Mouse (Mus musculus) gonadal fat pad, adult 2 months (tissue): ENCODE measurements around the gene 4933415A04Rik. TPM values are rescaled to one million over a fixed set of nuclear protein-coding genes. Genes with fewer than 3 reads are reported as not detected.
A peak's percentile ranks its signal among the peaks of the same experiment; 100 is the strongest.

ENCODE experiments used
- DNase-seq: peaks from one replicate; pipeline ENCODE4 v3.0.0-alpha.2; 2012; ENCODE audit warnings: low read depth
- polyA plus RNA-seq: library from polyadenylated mRNA; depleted of rRNA; stranded (reverse); fragments of >200 nt; gene quantifications from 2 replicates; pipeline ENCODE4 v1.2.3, GENCODE M21; 2012

The 4933415A04Rik gene
- polyA plus RNA-seq, 1 experiment: 0.38 TPM

DNA sequence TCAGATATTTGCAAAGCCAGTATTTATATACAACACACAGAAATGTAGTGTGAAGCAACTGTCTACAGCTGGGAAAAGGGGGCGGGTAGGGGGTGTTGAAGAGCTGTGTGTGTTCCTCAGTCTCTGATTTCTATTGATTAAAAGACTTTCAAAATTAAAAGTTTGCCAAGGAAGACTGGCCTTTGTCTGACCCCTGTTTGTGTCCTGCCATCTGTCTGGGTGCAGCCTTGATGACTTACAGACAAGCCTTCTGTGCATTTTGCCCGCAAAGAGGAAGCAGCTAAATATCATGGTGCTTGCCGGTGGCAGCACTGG lies 11.8 kb upstream of the 4933415A04Rik start:
- no peak for DNase-seq

DNA sequence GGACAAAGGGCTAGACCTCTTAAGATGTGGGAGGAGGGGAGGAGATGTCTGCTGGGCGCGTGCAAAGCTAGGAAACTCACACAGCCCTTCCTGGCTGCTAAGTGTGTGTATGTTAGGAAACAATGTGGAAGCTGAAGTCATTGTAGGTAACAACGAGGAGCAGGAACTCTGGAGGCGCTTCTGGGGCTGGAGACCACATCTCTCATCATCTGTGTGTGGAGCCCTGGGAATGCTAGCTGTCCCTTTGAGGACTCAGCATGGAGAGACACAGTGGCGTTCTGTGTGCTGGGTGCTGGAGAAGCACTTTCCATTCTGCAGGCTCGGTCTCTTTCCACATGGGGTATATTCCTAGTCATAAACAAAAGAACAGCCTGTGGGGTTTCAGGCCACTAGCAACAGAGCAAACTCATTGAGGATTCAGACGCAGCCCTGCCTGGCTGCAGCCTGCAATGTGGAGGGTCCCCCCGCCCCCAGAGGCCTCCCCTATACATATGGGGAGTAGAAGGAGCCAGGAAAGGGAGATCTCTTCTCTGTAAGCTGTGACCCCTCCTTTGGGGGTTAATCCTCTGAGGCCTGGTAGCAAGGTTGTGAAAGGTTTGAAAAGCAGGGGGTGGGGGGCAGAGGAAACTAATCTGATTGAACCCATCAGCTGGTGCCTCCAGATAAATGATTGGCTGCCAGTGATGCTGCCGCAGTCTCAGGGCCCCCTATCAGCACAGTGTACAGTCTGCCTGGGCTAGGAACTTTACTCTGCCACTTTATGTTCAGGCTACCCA lies 11.3 kb upstream of the 4933415A04Rik start:
- DNase-seq: no peak

DNA sequence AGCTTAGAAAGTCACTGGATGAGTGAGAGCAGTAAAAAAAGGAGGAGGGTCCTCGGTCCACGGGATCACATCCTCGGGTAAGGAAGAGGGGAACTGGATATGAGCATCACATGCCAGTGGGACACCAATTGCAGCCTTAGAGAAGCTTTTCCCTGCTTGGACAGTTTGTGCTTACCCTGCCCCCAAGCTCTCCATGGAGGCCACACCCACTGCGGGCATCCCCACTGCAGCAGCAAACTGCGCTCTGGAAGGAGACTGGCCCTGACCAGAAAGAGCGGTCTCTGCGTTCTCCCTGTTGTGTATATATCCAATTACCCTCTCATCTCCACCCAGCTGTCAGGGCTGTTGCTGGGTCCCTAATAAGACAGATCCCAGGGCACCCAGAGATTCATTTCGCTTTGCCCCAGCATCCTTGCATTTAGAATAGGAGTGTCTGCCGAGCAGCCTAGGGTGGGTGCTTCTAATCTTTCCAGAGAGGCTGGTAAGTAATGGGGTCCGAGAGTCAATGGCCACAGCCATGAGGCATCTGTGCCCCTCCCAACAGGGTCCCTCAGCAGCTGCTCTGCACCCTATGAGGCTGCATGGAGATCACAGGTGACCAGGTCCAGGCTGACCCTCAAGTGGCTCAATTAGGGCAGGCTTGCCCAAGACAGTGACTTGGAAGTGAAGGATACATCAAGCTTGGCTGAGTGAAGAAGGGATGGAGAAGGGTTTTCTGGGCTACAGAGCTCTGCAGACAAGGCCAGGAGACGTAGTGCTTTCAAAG lies 8.9 kb upstream of the 4933415A04Rik start:
- DNase-seq: no peak

DNA sequence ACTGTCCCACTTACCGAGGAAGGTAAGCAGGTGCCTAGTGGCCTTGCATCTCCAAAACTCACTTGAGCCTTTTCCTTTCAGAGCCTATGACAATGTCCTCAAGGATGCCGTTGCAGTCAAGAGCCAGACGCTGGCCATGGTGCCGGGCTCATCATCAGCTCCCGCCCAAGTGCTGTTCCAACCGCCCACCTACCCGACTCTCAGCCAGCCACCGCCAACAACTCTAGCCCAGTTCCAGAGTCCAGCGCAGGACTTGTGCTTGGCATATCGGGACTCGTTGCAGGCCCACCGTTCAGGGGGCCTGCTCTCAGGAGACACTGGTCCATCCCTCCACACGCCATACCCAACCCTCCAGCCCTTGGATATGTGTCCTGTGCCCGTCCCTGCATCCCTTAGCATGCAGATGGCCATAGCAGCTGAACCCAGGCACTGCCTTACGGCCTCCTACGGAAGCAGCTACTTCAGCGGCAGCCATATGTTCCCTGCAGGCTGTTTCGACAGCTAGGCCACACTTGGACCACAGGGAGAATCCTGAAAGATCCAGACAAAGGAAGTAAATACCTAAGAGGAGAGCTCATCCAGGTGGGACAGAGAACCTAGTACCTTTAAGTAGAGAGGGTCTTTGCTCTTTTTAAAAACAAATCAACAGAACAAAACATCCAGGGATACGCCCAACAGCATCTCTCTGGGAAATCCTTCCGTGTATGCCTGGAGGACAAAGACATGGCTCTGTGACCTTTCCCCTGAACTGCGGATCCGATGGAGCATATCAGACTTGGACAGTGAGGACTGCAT lies 1.4 kb upstream of the 4933415A04Rik start:
- DNase-seq: no peak

DNA sequence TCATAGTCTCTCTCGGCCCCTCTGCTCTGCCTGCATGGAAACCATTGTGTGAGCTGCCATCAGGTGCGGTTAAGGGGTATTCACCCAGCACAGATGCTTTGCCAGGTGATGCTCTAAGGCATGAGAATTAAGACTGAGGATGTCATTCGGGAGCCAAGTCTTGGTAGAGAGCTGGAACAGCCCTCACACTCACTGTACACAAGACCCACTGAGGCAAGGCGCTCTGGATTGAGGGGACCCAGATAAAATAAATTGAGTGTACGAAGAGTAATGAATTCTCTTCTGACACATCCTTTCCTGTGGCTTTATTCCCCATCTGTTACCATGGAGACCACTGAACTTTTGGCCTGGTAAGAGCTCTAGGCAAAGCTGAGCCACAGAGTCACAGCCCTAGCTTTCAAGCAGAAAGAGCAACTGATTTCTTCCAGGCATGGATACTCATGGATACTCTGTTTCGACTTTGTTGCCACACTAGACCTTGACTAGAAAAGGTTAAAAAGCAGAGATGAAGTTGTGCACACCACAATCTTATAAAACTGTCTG lies 2.8 kb downstream of the 4933415A04Rik start:
- no peak for DNase-seq

DNA sequence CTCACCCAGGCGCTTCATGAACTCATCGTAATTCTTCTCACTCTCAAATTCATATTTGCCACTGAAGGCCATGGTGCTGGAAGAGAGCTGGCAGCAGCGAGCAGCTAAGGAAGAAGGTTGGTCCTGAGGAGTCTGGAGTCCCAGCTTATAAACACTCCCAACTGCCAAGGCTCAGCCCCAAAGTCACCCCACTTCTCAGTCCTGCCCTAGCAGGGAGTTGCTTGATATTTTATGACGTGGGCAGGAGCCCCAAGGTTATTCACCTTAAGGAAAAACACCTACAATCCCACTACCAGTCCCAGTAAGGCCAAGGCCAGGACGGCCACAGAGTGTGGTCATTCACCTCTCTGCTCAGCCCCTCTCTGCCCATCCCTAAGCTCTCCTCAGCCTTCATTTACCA lies 14.6 kb downstream of the 4933415A04Rik start, which contains the start of gene Fabp6:
Gene Fabp6, minus strand, starts transcription at position 101 of the 400 bp plus-strand sequence.
- DNase-seq: no peak

DNA sequence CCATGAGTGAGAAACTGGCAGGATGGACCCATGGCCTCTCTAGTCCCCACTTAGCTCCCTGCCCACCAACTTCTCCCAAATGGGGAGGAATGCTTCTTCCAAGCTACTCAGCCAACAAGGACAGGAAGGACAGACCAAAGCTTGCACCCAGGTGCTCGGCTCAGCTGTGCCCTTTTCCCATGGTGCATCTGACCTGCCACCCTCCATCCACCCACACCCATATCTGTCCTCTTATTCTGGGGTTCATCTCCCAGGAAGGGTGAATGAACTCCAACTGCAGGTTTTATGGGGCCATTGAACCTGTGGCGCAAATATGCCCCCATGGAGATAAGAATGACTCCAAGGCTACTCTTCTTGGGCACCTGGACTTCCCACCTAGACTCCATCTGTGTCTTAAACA lies 17.4 kb downstream of the 4933415A04Rik start:
- DNase-seq: no peak

DNA sequence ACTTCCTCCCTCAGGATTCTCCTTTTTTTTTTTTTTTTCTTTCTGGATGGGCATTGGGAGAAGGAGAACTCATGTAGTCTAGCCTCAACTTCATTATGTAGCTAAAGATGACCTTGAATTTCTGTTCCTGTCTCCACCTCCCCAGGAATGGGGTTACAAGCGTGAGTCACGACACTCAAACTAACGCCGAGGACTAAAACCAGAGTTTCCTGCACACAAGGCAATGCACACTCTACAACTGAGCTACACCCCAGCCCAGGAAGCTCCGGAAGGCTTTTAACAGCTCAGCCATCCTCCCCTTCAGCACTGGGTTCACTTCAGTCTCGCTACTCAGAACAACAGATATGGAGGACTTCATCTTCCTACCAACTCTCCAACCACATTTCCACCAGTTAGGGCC lies 18.1 kb downstream of the 4933415A04Rik start:
- DNase-seq: no peak

DNA sequence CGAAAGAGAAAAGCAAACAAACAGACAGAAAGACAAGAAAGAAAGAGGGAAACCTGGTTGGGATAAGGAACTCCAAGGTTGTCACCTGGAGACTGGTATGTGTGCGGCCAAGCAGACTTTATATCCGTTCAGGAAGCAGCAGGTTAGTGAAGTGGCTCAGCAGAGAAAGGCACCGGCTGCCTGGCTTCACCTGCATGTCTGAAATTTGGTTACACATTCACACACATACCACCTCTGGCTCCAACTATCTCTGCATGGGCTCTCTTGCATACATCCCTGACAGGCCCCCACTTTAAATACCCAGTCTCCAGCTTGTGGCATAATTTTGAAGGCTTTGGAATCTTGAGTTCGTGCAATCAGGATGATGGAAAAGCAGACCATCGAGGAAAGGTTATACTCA lies 19.0 kb downstream of the 4933415A04Rik start:
- DNase-seq: no peak

DNA sequence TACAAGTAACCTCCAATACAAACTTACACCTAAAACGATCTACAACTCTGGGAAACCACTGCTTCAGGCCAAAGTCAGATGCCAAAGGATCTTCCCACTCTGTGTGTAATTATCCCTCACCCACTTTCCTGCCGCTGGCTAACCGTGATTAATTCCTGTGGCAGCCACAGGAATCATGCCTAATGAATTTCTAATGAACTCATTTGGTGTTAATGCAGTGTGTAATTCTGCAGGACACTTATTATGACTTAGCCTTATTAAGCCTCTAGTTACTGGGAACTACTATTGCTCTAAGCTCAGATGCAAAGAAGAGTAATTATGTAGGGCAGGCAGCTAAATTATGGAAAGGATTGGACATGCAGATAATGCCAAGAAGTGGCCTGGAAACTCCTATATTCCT lies 21.6 kb downstream of the 4933415A04Rik start:
- peak; percentile 47 for DNase-seq

DNA sequence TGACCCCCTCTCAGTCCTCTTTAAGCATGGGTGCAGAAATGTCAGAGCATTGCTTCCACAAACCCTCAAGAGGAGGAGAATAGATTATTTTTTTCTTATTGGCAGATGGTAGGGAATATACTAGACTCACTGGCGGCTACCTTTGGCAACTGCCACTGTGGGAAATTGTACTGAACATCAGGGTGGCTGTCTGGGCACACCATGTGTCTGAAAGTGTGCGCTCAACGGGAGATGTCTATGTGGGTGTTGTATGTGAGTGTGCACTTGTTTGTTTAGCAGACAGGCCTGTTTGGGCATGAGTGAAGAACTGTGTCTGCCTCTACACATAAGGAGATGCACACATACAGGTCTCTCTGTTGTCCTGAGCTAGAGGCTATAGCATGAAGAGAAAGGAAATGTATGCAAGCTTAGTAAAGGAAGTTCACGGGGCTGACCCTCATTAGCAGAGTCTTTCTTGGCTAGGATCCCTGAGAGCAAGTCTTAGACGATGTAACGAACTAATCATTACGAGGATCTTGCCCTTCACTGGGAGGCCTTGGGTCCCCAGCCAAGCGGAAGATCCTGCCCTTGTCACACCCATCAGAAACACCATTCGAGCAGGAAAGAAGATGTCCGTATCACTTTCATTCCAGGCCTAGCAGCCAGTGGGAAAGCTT lies 23.3 kb downstream of the 4933415A04Rik start:
- DNase-seq: no peak

DNA sequence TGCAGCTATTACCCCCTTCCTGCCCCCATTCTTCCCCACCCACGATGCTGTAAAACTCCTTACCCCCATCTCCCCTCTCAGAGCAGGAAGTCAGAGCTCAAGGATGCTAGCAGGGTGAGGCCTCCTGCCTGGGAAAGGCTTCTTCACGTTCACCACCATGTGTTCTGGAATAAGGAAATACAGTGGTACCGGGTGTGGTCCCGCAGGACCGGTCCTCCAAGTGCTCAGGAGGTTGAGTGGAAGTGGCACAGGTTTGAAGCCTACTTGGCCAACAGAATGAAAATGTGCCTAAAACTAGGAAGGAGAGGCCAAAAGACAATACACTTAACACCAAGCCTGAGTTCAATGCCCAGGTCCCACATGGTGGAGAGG lies 23.8 kb downstream of the 4933415A04Rik start:
- DNase-seq: no peak

DNA sequence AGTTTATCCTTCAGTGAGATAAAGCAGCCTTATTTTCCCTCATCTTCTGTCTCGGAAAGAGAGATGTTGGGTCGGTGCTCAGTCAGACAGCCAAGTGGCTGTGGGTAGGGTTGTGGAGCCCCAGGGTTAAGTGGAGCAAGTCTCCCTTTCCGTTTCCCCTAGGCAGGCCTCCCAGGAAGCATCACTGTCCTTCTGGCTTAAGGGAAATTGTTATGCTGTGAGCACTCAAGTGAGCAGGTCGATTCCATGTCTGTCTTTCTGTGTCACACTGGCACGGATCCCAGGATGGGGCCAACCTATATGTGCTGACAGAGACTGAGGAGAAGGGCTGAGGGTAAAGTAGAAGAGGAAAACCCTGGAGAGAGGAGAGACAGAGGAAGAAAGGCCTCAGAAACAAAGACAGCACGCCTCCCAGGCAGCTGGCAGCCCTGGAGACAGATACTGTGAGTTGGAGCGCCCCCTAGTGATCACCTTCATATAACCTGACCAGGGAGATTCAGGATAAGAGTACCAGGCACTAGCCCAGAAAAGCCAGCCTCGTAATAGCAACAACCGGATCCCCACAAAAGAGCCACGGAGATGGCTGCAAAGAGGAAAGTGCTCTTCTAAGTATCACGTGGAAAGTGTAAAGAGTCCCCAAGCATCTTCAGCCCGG lies 26.1 kb downstream of the 4933415A04Rik start:
- DNase-seq: no peak

DNA sequence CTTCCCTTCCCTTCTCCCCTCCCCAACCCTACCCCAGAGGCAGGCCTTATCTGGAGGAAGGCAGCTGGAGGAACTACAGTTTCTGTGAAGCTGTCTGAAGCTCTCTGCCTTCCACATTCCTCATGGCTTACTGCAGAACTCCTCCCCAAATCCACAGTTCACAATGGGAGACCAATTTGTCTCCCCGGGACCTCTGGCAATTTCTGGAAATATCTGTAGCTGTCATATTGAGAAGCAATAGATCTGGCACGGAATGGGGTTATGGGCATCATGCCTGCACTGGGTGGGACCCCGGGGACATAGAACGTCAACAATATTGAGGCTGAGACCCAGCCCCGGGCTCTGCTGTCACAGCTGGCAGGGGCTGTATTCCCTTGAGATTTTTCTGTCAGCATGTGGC lies 31.1 kb downstream of the 4933415A04Rik start:
- DNase-seq: no peak

DNA sequence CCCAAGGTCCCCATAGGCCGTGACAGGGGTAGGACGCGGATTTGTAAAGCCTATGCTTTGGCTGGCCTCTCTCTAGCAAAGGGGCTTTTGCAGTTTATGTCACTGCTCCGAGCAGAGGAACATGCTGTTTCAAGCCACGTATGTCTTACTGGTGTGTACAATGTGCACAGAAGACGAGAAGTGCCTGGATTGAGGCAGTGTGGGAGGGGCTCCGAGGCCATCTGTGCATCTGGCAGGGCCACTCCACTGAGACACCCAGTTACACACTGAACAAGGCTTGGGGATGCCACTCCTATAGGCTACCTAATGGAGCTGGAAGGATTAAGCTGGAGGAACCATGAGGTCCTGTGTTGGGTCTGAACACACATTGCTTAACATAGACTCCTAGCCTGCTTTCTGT lies 31.6 kb downstream of the 4933415A04Rik start:
- no peak for DNase-seq

DNA sequence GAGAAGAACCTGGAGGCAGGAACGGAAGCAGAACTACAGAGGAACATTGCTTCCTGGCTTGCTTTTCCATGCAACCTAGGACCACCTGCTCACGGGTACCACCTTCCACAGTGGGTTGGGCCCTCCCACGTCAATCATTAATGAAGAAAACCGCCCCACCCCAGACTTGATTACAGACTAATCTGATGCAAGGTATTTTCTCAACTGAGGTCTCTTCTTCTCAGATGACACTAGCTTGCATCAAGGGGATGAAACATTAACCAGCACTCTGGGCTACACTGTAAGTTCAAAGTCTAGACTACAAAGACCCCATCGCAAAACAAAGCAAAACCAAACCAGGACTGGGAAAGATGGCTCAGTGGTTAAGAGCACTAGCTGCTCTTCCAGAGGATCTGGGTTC lies 34.9 kb downstream of the 4933415A04Rik start:
- DNase-seq: no peak

DNA sequence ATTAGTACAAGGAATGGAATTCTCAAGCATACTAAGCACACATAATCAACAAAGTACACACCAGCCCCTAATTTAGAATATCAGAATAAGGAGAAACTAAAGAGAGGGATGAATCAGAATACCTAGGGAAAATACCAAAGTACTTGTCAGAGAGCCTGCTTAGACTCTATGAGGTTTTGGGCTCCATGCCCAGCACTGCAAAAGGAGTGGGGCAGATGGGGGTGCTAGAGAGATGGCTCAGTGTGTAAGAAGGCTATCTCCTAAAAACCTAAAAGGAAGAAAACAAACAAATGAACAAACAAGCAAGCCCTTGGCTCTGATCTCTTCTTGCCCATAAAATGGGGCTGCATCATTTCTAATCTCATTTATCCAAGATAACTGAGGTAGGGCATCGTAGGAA lies 37.5 kb downstream of the 4933415A04Rik start:
- no peak for DNase-seq

DNA sequence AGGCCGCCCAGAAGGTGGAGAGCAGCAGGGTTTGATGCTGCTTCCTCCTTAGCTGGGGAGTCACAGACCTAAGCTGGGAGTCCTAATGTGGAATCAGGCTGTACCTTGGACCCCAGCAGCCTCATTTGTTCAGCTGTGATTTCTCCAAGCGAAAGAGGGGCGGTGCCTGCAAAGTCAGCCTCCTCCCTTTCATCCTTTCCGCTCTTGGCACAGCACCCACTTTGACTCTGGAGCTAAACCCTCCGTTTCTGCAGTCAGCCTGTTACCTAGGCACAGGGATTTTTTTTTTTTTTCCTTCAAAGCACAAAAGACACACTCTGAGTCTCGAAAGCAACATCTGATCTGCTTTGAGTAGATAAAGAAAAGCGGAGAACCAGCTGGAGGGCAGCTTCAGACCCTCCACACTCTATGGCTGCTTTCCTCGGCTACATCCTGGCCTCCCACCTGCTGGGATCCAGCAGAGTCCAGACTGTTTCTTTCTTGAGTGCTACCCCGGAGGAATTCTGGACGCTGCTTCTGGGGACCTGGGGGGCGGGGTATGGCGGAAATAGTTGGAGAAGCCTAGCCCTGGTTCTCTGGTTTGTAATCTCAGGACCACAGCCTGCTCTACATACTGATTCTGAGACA lies 39.6 kb downstream of the 4933415A04Rik start:
- no peak for DNase-seq

DNA sequence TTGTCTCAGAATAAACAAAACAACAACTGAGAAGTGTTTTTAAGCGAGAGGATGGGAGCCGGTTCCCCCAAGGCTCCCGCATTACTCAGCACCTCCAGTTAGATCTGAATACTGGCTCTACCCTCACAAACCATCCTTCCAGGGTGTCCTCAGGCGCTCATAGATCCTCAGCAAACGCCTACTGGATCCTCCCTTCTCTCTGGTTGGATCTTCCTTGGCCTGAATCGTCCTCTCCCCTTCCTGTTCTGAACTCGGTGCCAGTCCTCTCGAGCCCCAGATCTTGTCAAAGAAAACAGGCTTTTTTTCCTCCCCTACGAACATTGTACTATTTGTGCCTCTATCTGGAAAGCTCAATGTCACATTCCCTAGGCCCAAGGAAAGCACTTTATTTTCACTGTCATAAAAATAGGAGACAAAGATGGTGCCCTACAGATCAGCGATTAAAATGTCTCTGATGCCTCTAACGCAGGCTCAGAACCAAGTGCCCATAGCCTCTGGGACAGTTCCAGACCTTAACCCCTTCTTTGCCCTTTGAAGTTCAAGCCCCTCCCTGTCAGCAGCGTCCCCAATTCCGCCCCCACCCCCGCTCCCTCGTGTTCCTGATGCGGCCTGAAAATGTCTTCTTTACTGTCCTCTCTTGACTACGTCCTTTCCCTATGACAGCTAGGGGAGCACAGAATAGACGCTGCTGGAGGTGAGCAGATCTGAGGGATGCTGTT lies 40.2 kb downstream of the 4933415A04Rik start:
- DNase-seq: no peak

DNA sequence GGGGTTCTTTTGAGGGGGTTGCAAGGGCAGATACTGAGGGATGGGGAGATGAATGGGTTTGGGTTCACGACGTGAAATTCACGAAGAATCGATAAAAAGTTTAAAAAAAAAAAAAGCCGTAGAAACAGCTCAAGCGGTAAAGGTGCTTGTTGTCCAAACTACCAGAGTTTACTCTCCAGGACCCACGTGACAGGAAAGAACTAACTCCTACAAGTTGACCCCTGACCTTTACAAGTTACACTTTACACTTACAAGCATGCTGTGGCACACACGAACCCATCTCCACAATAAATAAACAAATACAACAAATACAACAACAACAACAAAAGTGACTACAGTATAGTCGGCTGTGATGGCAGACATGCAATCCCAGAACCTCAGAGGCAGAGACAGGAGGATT lies 44.8 kb downstream of the 4933415A04Rik start:
- DNase-seq: no peak
